Mouse (Mus musculus): ENCODE results near the gene Glt28d2. TPM values are rescaled to one million over a fixed set of nuclear protein-coding genes. Genes with fewer than 3 reads are reported as not detected.

The Glt28d2 gene
- polyA plus RNA-seq, 1 experiment from 2014 or later, result 0.37 TPM

DNA sequence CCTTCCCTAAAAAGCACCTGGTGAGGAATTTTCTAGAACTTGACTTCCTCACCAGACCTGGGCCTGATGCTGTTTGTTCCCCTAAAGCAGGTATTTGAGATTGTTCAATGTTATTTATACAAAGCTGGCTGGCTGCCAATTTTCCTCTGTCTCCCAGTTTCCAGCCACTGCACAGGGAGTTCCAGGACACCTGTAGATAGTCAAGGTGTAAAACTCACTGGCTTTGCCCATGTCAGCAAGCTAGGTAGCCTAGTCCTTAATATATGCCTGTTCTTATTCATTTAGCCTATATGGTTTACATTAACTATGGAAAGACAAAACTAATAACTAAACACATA is 44.5 kb downstream of the Glt28d2 start:
- Histone ChIP-seq H3K9me3 (ENCODE audit: control insufficient read depth, low read length) (no peaks in the 10 kb centered on the region), H3K9ac (no peak overlapping the region), H3K4me3 (replicated peaks; ENCODE audit: low read length) (no peak overlapping the region), H3K4me2 (replicated peaks) (no peak overlapping the region), H3K4me1 (replicated peaks; ENCODE audit: control insufficient read depth, insufficient read depth, low read length) (0 out of 2 replicates have a peak, but pooled peaks cover 4% of the 10 kb centered on the region), H3K36me3 (replicated peaks; ENCODE audit: control insufficient read depth, insufficient read depth) (no peaks in the 10 kb centered on the region), H3K27ac (no peak overlapping the region), H3K27me3 (ENCODE audit: control insufficient read depth, insufficient read depth, low read length) (no peaks in the 10 kb centered on the region)
- ATAC-seq (ENCODE audit: low FRiP score), result no peak
- no peak for DNase-seq (ENCODE audit: low spot score)

DNA sequence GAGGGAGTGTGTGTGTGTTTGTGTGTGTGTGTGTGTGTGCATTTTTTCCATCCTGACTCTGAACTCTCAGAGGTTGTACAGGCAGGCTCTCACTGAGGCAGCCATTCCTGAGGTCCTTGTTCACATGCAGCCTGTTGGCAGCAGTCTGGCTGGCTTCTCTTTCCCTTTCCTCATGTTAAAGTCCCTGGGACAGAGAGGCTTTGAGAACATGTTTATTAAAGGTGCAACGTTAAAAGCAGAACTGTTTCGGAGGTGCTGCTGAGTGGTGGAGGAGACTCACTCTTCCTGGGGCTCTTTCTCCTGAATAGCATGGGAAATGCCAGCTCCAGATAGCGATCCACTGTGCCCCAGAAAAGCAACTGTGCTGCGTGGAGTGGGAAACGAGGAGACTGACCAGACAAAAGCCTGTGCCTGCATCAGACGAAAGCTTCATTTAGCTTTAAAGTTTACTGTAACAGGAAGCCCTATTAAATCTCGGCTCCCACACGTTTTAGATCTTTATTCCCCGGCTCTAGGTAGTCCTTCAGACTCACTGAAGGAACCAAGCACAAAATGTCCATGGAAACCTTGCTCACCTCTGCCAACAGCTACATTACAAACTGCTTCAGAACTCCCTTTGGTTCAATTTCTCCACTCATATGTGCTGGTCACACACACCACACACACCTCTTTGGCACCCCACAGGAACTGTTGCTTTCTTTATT is 45.0 kb downstream of the Glt28d2 start:
- H3K4me2 ChIP-seq (replicated peaks), result no peak overlapping the region
- H3K27me3 ChIP-seq (ENCODE audit: control insufficient read depth, insufficient read depth, low read length), result no peaks in the 10 kb centered on the region
- H3K36me3 ChIP-seq (replicated peaks; ENCODE audit: control insufficient read depth, insufficient read depth), result no peaks in the 10 kb centered on the region
- no peak overlapping the region for H3K4me3 ChIP-seq (replicated peaks; ENCODE audit: low read length)
- DNase-seq (ENCODE audit: low spot score) (no peak), ATAC-seq (ENCODE audit: low FRiP score) (no peak)
- no peak overlapping the region for H3K9ac ChIP-seq
- no peaks in the 10 kb centered on the region for H3K9me3 ChIP-seq (ENCODE audit: control insufficient read depth, low read length)
- peak overlapping the region; percentile 58 for H3K27ac ChIP-seq
- H3K4me1 ChIP-seq (replicated peaks; ENCODE audit: control insufficient read depth, insufficient read depth, low read length), result 0 out of 2 replicates have a peak, but pooled peaks cover 4% of the 10 kb centered on the region
- WGBS, result 54% methylated on average over 9 of the region's 9 CpGs

DNA sequence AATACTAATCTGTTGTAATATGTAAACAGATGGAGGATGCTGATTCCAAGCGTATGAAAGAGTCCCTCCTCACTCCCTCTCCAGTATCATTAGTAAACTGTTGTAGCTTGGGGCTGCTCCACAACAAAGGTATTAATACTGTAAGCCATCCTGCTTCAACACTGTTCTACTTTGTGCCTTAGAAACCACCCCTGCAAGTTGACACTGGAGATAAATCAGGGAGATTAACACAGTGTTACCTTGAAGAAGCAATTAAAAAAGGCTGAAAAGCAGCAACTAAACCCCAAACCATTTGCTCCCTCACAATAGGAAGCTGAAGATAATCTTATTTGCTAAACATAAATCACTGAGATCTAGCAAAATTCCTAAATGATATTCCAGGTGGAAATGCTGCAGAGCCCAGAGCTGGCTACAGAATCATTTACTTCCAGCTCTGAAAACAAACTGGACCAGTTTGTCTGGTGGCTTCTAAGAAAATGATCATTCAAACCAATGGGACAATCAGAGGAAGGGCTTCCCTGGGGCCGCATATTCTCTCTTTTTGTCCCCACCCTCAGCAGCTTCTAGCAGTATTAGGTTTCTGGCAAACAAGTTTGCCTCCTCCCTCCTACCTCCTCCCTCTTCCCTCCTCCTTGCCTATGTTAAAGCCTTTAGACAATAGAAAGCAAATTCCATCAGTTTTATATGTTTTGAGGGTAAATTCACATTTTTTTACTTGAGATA is 45.7 kb downstream of the Glt28d2 start:
- Histone ChIP-seq H3K9ac (no peak overlapping the region), H3K27ac (peak overlapping the region; percentile 58), H3K27me3 (ENCODE audit: control insufficient read depth, insufficient read depth, low read length) (no peaks in the 10 kb centered on the region), H3K4me3 (replicated peaks; ENCODE audit: low read length) (no peak overlapping the region), H3K9me3 (ENCODE audit: control insufficient read depth, low read length) (no peaks in the 10 kb centered on the region), H3K4me2 (replicated peaks) (no peak overlapping the region), H3K36me3 (replicated peaks; ENCODE audit: control insufficient read depth, insufficient read depth) (no peaks in the 10 kb centered on the region), H3K4me1 (replicated peaks; ENCODE audit: control insufficient read depth, insufficient read depth, low read length) (0 out of 2 replicates have a peak, but pooled peaks cover 4% of the 10 kb centered on the region)
- WGBS, result 45% methylated on average over 2 of the region's 2 CpGs
- ATAC-seq (ENCODE audit: low FRiP score), result no peak
- DNase-seq (ENCODE audit: low spot score), result no peak

DNA sequence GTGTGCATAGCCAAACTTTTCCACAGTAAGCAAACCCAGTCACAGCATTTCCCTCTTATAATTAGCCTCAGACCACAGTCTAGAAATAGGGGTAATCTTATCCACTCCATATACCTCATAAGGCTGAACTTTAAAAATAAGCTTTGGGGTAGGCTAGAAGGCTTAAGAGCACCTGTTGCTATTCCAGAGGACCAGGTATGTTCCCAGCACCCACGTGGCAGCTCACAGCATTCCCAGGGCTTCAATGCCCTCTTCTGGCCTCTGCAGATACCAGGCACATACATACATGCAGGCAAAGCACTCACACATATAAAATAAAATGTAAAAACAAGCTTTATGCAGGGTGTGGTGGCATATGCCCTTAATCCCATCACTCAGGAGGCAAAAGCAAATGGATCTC is 53.7 kb downstream of the Glt28d2 start:
- no peaks in the 10 kb centered on the region for H3K9me3 ChIP-seq (ENCODE audit: control insufficient read depth, low read length)
- peaks cover 7% of the 10 kb centered on the region for H3K4me1 ChIP-seq (replicated peaks; ENCODE audit: control insufficient read depth, insufficient read depth, low read length)
- no peak overlapping the region for H3K27ac ChIP-seq
- no peaks in the 10 kb centered on the region for H3K36me3 ChIP-seq (replicated peaks; ENCODE audit: control insufficient read depth, insufficient read depth)
- no peak for DNase-seq (ENCODE audit: low spot score)
- 81% methylated on average over 1 of the region's 1 CpGs for WGBS
- H3K9ac ChIP-seq, result no peak overlapping the region
- ATAC-seq (ENCODE audit: low FRiP score), result no peak
- no peak overlapping the region for H3K4me3 ChIP-seq (replicated peaks; ENCODE audit: low read length)
- no peaks in the 10 kb centered on the region for H3K27me3 ChIP-seq (ENCODE audit: control insufficient read depth, insufficient read depth, low read length)
- H3K4me2 ChIP-seq (replicated peaks), result no peak overlapping the region

DNA sequence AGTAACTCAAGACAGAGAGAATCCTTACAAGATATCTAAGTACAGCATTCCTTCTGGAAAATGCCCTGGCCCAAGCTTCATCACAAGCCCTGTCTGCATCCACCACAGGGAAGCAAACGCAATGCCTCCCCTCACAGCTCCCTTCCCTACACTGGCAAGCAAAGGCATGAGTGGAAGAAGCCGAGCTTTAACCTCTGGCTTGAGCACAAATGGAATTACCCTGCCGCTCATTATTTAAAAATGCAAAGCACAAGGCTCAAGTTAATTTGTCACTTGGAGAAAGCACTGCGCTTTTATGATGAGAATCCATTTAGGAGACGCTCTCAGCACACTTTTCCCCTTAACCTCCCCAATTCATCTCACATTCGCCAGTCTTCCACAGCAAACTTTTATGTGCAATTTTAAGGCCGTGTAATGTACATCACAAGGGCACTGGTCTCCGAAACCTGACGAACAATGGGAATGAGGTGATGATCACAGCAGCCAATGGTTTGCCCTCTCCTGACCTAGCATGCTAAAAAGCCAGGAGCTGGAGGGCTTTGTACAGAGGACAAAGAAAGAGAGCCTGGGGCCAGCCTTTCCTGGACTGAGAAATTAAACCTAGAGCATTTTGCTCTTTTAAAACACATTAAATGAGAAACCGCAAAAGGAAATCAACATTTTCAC is 54.7 kb downstream of the Glt28d2 start:
- DNase-seq (ENCODE audit: low spot score) (no peak), ATAC-seq (ENCODE audit: low FRiP score) (no peak)
- Histone ChIP-seq H3K27ac (no peak overlapping the region), H3K9me3 (ENCODE audit: control insufficient read depth, low read length) (no peaks in the 10 kb centered on the region), H3K4me1 (replicated peaks; ENCODE audit: control insufficient read depth, insufficient read depth, low read length) (peaks cover 7% of the 10 kb centered on the region), H3K4me2 (replicated peaks) (no peak overlapping the region), H3K4me3 (replicated peaks; ENCODE audit: low read length) (no peak overlapping the region), H3K36me3 (replicated peaks; ENCODE audit: control insufficient read depth, insufficient read depth) (no peaks in the 10 kb centered on the region), H3K27me3 (ENCODE audit: control insufficient read depth, insufficient read depth, low read length) (no peaks in the 10 kb centered on the region), H3K9ac (no peak overlapping the region)
- 42% methylated on average over 10 of the region's 10 CpGs for WGBS

DNA sequence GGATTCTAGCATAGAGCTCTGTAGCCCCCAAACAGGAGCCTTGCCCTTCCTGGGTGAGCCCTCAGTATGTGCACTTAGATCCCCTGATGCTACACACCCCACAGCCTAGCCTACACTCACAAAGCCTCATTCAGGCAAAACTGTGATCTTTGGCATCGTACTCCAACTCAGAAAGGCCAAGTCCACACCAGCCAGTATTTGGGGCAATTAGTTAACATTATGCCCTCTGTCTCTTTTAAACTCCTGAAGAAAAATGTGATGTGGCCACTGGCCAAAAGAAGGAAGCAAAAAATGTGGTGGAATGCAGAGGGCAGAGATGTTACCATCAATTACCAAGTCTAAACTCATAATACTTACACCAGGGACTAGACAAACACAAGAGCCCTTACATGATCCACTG is 55.5 kb downstream of the Glt28d2 start:
- Histone ChIP-seq H3K27me3 (ENCODE audit: control insufficient read depth, insufficient read depth, low read length) (no peaks in the 10 kb centered on the region), H3K9me3 (ENCODE audit: control insufficient read depth, low read length) (no peaks in the 10 kb centered on the region), H3K4me1 (replicated peaks; ENCODE audit: control insufficient read depth, insufficient read depth, low read length) (peaks cover 7% of the 10 kb centered on the region), H3K9ac (no peak overlapping the region), H3K4me2 (replicated peaks) (no peak overlapping the region), H3K27ac (no peak overlapping the region), H3K4me3 (replicated peaks; ENCODE audit: low read length) (no peak overlapping the region), H3K36me3 (replicated peaks; ENCODE audit: control insufficient read depth, insufficient read depth) (no peaks in the 10 kb centered on the region)
- DNase-seq (ENCODE audit: low spot score), result no peak
- WGBS, result 76% methylated on average over 1 of the region's 1 CpGs
- no peak for ATAC-seq (ENCODE audit: low FRiP score)

DNA sequence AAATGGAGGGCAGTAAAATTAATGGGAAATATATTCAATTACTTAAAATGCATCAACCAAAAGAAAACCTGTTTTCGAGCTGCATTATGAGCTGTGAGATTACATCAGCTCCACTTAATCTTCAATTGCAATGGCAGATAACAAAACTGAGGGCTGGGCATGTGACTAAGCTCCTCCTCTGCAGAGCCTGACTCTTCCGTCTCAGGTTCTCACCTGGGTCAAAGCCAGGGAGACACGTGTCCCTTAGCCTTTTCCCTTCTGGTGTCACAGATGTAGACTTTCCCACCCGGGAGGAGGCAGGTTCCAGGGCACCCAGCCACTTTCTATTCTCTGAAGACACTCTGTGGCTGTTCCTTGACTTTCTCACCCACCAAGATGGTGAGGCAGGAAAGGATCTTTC is 58.3 kb downstream of the Glt28d2 start:
- Histone ChIP-seq H3K9ac (no peak overlapping the region), H3K4me2 (replicated peaks) (no peak overlapping the region), H3K4me1 (replicated peaks; ENCODE audit: control insufficient read depth, insufficient read depth, low read length) (peaks cover 7% of the 10 kb centered on the region), H3K36me3 (replicated peaks; ENCODE audit: control insufficient read depth, insufficient read depth) (no peaks in the 10 kb centered on the region), H3K27me3 (ENCODE audit: control insufficient read depth, insufficient read depth, low read length) (no peaks in the 10 kb centered on the region), H3K27ac (no peak overlapping the region), H3K4me3 (replicated peaks; ENCODE audit: low read length) (no peak overlapping the region), H3K9me3 (ENCODE audit: control insufficient read depth, low read length) (no peaks in the 10 kb centered on the region)
- ATAC-seq (ENCODE audit: low FRiP score), result no peak
- no peak for DNase-seq (ENCODE audit: low spot score)
- WGBS, result 71% methylated on average over 4 of the region's 4 CpGs

DNA sequence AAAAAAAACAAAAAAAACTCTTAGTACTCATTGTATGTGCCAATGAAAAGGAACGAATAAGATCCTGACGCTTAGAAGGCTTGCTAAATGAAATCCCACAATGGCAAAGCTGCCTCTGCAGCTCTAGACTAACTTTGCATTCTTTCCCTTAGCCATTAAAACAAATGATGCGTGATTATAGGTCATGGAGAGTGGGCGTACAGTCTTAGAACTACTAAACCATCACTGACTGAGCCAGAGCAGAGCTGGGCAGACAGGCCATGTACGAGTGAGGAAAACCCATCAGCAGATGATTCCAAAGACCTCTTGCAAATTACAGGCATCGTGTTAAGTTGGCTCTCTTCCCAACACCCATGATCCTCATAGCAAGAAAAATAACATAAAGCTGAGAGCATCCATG is 59.5 kb downstream of the Glt28d2 start:
- Histone ChIP-seq H3K27me3 (ENCODE audit: control insufficient read depth, insufficient read depth, low read length) (no peaks in the 10 kb centered on the region), H3K9me3 (ENCODE audit: control insufficient read depth, low read length) (no peaks in the 10 kb centered on the region), H3K4me3 (replicated peaks; ENCODE audit: low read length) (no peak overlapping the region), H3K27ac (no peak overlapping the region), H3K36me3 (replicated peaks; ENCODE audit: control insufficient read depth, insufficient read depth) (no peaks in the 10 kb centered on the region), H3K4me2 (replicated peaks) (no peak overlapping the region), H3K4me1 (replicated peaks; ENCODE audit: control insufficient read depth, insufficient read depth, low read length) (peaks cover 6% of the 10 kb centered on the region), H3K9ac (no peak overlapping the region)
- DNase-seq (ENCODE audit: low spot score), result no peak
- no peak for ATAC-seq (ENCODE audit: low FRiP score)
- 59% methylated on average over 6 of the region's 6 CpGs for WGBS

DNA sequence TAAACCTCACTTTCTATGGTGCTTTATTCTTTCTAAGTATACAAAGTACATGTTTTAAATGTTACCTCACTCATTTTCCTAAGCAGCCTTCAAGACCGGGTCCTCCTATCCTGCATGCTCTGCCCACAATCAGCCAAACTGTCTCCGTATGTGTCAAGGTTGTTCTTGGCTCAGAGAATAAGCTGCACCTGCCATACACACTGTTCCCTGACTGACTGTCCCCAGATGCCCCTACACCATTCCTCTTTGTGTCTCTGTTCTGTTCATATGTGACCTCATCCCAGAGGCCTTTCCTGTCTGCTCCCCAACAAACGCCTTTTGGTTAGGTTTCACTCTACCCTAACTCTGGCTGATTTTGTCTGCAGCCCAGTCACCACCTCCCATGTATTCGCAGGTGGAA is 60.0 kb downstream of the Glt28d2 start:
- Histone ChIP-seq H3K4me1 (replicated peaks; ENCODE audit: control insufficient read depth, insufficient read depth, low read length) (0 out of 2 replicates have a peak, but pooled peaks cover under 1% of the 10 kb centered on the region), H3K4me2 (replicated peaks) (no peak overlapping the region), H3K27me3 (ENCODE audit: control insufficient read depth, insufficient read depth, low read length) (no peaks in the 10 kb centered on the region), H3K4me3 (replicated peaks; ENCODE audit: low read length) (no peak overlapping the region), H3K9ac (no peak overlapping the region), H3K9me3 (ENCODE audit: control insufficient read depth, low read length) (no peaks in the 10 kb centered on the region), H3K36me3 (replicated peaks; ENCODE audit: control insufficient read depth, insufficient read depth) (no peaks in the 10 kb centered on the region), H3K27ac (no peak overlapping the region)
- ATAC-seq (ENCODE audit: low FRiP score) (no peak), DNase-seq (ENCODE audit: low spot score) (no peak)
- WGBS, result 79% methylated on average over 4 of the region's 4 CpGs
